In the genomic region with DNA sequence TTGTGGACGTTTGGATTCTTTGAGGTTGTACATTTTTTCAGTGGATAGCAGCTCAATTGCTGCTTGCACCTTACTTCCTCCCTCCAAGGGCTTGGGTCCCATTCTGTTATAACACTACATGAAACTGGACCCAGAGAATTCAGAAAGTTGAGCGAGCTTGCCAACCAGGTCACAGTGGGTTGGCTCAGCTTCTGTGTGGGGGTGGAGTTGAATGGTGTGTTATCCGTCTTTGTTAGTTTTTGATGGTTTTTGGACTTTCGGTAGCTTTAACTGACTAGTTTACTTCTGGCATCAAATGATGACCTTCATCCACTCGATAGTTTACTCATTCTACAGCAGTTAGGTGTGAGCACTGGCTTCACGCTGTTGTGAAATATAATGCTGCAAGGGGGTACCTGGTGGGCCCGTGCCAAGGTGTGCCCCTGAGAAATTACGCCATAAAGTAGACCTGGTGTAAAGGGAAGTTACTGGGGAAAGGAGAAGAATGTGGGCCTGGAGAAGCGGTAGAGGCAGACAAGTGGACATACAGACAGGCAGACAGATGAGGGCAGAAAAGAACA, we compare ENCODE assay signal across 27 mouse cellular contexts. TPM values are rescaled to one million over a fixed set of nuclear protein-coding genes. Genes with fewer than 3 reads are reported as not detected.
DNase-seq lines count a peak whose midpoint lies in the region; ATAC-seq and TF ChIP-seq lines count a peak whose summit lies in the region.
"Had no signal": no experiment of that assay in that cellular context is flagged by ENCODE, and none has a peak within 500 bp of the region (broad histone marks: within the 10 kb centered on the region; RNA-seq: fewer than 3 reads in every experiment).

No protein-coding gene starts in this region.

- peak; percentile 25; the same call in 1 of the 2 replicates for ATAC-seq in liver, embryonic 12.5 days
- ATAC-seq in liver, postnatal 0 days: peak; percentile 89
- no peak for ATAC-seq in intestine, embryonic 15.5 days
- ATAC-seq: forebrain, embryonic 15.5 days; Patski had no signal

- peaks cover 97% of the 10 kb centered on the region for H3K36me3 ChIP-seq in liver, embryonic 12.5 days
- peaks cover 94% of the 10 kb centered on the region for H3K36me3 ChIP-seq in liver, postnatal 0 days (replicated peaks; ENCODE audit: insufficient read depth, low read length)
- peaks cover 30% of the 10 kb centered on the region for H3K36me3 ChIP-seq in intestine, embryonic 15.5 days

- H3K27ac ChIP-seq in liver, embryonic 12.5 days: no peak overlapping the region; the same call in 1 of the 2 replicates
- peak overlapping the region; percentile 81 for H3K27ac ChIP-seq in liver, postnatal 0 days (ENCODE audit: low read depth)
- no peak overlapping the region for H3K27ac ChIP-seq in intestine, embryonic 15.5 days
- H3K27ac ChIP-seq: embryonic facial prominence, embryonic 13.5 days; forebrain, embryonic 10.5 days; forebrain, embryonic 15.5 days; hindbrain, embryonic 14.5 days; limb, embryonic 13.5 days; midbrain, embryonic 12.5 days; neural tube, embryonic 13.5 days had no signal

- no peaks in the 10 kb centered on the region for H3K9me3 ChIP-seq in liver, embryonic 12.5 days (replicated peaks)
- no peaks in the 10 kb centered on the region for H3K9me3 ChIP-seq in liver, postnatal 0 days (ENCODE audit: low read length)
- no peaks in the 10 kb centered on the region for H3K9me3 ChIP-seq in intestine, embryonic 15.5 days
- H3K9me3 ChIP-seq: embryonic facial prominence, embryonic 13.5 days; forebrain, embryonic 10.5 days; forebrain, embryonic 15.5 days; heart, embryonic 12.5 days; limb, embryonic 13.5 days; megakaryocyte, embryonic 14.5 days; midbrain, embryonic 12.5 days; neural tube, embryonic 13.5 days had no signal

- no peak for TF ChIP-seq CTCF in liver, postnatal 0 days (IDR thresholded peaks at IDR 0.05; ENCODE audit: low read depth)

- H3K4me1 ChIP-seq in liver, embryonic 12.5 days: peaks cover 2% of the 10 kb centered on the region; the same call in 1 of the 2 replicates
- peaks cover 14% of the 10 kb centered on the region for H3K4me1 ChIP-seq in liver, postnatal 0 days (ENCODE audit: insufficient read depth)
- peaks cover 1% of the 10 kb centered on the region; the same call in 1 of the 2 replicates for H3K4me1 ChIP-seq in intestine, embryonic 15.5 days (replicated peaks)

- H3K9ac ChIP-seq in liver, embryonic 12.5 days: no peak overlapping the region
- no peak overlapping the region for H3K9ac ChIP-seq in liver, postnatal 0 days (replicated peaks)
- no peak overlapping the region for H3K9ac ChIP-seq in intestine, embryonic 15.5 days
- H3K9ac ChIP-seq: embryonic facial prominence, embryonic 13.5 days; forebrain, embryonic 15.5 days; heart, embryonic 12.5 days; hindbrain, embryonic 14.5 days; limb, embryonic 13.5 days; lung, embryonic 14.5 days; midbrain, embryonic 12.5 days; neural tube, embryonic 13.5 days had no signal

- TF ChIP-seq EP300 in liver, postnatal 0 days (IDR thresholded peaks at IDR 0.05; ENCODE audit: low read depth): no peak; the same call in 1 of the 2 replicates

- no peak overlapping the region for H3K4me3 ChIP-seq in liver, embryonic 12.5 days
- H3K4me3 ChIP-seq in liver, postnatal 0 days (ENCODE audit: low read depth, low read length): no peak overlapping the region
- H3K4me3 ChIP-seq in intestine, embryonic 15.5 days (replicated peaks): no peak overlapping the region
- H3K4me3 ChIP-seq: embryonic facial prominence, embryonic 13.5 days; forebrain, embryonic 10.5 days; forebrain, embryonic 15.5 days; heart, embryonic 12.5 days; limb, embryonic 13.5 days; megakaryocyte, embryonic 14.5 days; midbrain, embryonic 12.5 days; neural tube, embryonic 13.5 days had no signal

- no peak overlapping the region for H3K4me2 ChIP-seq in liver, embryonic 12.5 days
- H3K4me2 ChIP-seq in liver, postnatal 0 days (ENCODE audit: low read depth, low read length): 0 out of 2 replicates have a peak overlapping the region, but pooled peaks have one; percentile 9
- no peak overlapping the region for H3K4me2 ChIP-seq in intestine, embryonic 15.5 days (replicated peaks)
- H3K4me2 ChIP-seq: embryonic facial prominence, embryonic 13.5 days; forebrain, embryonic 15.5 days; heart, embryonic 12.5 days; hindbrain, embryonic 14.5 days; limb, embryonic 13.5 days; lung, embryonic 14.5 days; midbrain, embryonic 12.5 days; neural tube, embryonic 13.5 days had no signal

- DNase-seq in adrenal gland, postnatal 14 days: peak; percentile 21
- no peak for DNase-seq in adrenal gland, adult 8-10 months
- DNase-seq in liver: no peak
- DNase-seq in liver, postnatal 0 days: peak; percentile 61
- no peak for DNase-seq in right cerebral cortex, adult 2 months (ENCODE audit: low spot score in 2 of 2)
- DNase-seq: cerebellum, adult 18-20 months; cerebellum, postnatal 10 days; gastrocnemius, postnatal 10 days; heart, adult 18-20 months; heart, postnatal 4 days; kidney, adult 11 months; kidney, postnatal 14 days; lung, embryonic 14.5 days; thymus, adult 2 months; thymus, postnatal 36 days had no signal

- 82% methylated on average over 9 of the region's 9 CpGs for WGBS in liver, embryonic 12.5 days (ENCODE audit: insufficient replicate concordance)
- WGBS in liver, postnatal 0 days (ENCODE audit: insufficient replicate concordance): 56% methylated on average over 9 of the region's 9 CpGs
- 90% methylated on average over 9 of the region's 9 CpGs for WGBS in intestine, embryonic 15.5 days

- H3K27me3 ChIP-seq in liver, embryonic 12.5 days (replicated peaks): no peaks in the 10 kb centered on the region
- H3K27me3 ChIP-seq in liver, postnatal 0 days (ENCODE audit: insufficient read depth, low read length): no peaks in the 10 kb centered on the region
- H3K27me3 ChIP-seq in intestine, embryonic 15.5 days (replicated peaks): no peaks in the 10 kb centered on the region
- H3K27me3 ChIP-seq: embryonic facial prominence, embryonic 13.5 days; forebrain, embryonic 15.5 days; heart, embryonic 12.5 days; limb, embryonic 13.5 days; megakaryocyte, embryonic 14.5 days; midbrain, embryonic 12.5 days; neural tube, embryonic 13.5 days; Patski had no signal

RNA-seq across cellular contexts. Expression of a gene that starts 36.7 kb away (rescaled TPM):
- 66.5 and 67.2 TPM in 2 replicates for total RNA-seq in adrenal gland, postnatal 14 days (2021)
- total RNA-seq in adrenal gland, adult 8-10 months (2022): 10 to 100 TPM; 63.4 to 94.6 (median 74.8) TPM
- 109 and 111 TPM in 2 replicates for polyA plus RNA-seq in liver, embryonic 12.5 days (2016; fragmentation: Nextera tagmentation; extraction: Ambion mirVana)
- polyA plus RNA-seq in liver, postnatal 0 days (2015; fragmentation: Nextera tagmentation; extraction: Ambion mirVana): 33.6 and 37.3 TPM in 2 replicates
- polyA plus RNA-seq in intestine, embryonic 15.5 days (2015; fragmentation: Nextera tagmentation; extraction: Ambion mirVana): 102 and 106 TPM in 2 replicates

RNA-seq across cellular contexts. Expression of a gene that starts 56.2 kb away (rescaled TPM):
- 12.5 and 14.2 TPM in 2 replicates for total RNA-seq in adrenal gland, postnatal 14 days (2021)
- total RNA-seq in adrenal gland, adult 8-10 months (2022): 10 to 100 TPM in 2 of 4 experiments, 1 to 10 TPM in 2; 8.9 to 13.9 (median 10.1) TPM
- polyA plus RNA-seq in liver, embryonic 12.5 days (2016; fragmentation: Nextera tagmentation; extraction: Ambion mirVana): 6.4 and 6.6 TPM in 2 replicates
- 1.3 and 1.8 TPM in 2 replicates for polyA plus RNA-seq in liver, postnatal 0 days (2015; fragmentation: Nextera tagmentation; extraction: Ambion mirVana)
- 5.6 and 6.7 TPM in 2 replicates for polyA plus RNA-seq in intestine, embryonic 15.5 days (2015; fragmentation: Nextera tagmentation; extraction: Ambion mirVana)

Comparison
In these comparisons a context has a peak if more than half of its experiments do, and no peak if none do; other contexts are left out.
1. DNase-seq: peak in adrenal gland, postnatal 14 days (single experiment) and liver, postnatal 0 days (single experiment); none in adrenal gland, adult 8-10 months (single experiment), liver (single experiment) and right cerebral cortex, adult 2 months (0 of 2).